Mouse (Mus musculus) brain, embryonic 14.5 days (tissue): ENCODE measurements around the gene Srp54a.

Experiments
- CTCF ChIP-seq: fragments of 200-500 bp; IDR thresholded peaks from 2 replicates; pipeline ENCODE4 v1.5.1; 2012; ENCODE audit warnings: inconsistent platforms, mild to moderate bottlenecking, moderate library complexity, borderline replicate concordance; ENCODE audit not compliant: insufficient read depth, insufficient read length; ENCODE audit errors: extremely low read depth
- POLR2A ChIP-seq: fragments of 200-500 bp; IDR thresholded peaks from 2 replicates; pipeline ENCODE4 v1.6.1; 2012; ENCODE audit warnings: mild to moderate bottlenecking, inconsistent platforms, borderline replicate concordance; ENCODE audit not compliant: poor library complexity, insufficient read depth, insufficient read length, severe bottlenecking; ENCODE audit errors: extremely low read depth

DNA sequence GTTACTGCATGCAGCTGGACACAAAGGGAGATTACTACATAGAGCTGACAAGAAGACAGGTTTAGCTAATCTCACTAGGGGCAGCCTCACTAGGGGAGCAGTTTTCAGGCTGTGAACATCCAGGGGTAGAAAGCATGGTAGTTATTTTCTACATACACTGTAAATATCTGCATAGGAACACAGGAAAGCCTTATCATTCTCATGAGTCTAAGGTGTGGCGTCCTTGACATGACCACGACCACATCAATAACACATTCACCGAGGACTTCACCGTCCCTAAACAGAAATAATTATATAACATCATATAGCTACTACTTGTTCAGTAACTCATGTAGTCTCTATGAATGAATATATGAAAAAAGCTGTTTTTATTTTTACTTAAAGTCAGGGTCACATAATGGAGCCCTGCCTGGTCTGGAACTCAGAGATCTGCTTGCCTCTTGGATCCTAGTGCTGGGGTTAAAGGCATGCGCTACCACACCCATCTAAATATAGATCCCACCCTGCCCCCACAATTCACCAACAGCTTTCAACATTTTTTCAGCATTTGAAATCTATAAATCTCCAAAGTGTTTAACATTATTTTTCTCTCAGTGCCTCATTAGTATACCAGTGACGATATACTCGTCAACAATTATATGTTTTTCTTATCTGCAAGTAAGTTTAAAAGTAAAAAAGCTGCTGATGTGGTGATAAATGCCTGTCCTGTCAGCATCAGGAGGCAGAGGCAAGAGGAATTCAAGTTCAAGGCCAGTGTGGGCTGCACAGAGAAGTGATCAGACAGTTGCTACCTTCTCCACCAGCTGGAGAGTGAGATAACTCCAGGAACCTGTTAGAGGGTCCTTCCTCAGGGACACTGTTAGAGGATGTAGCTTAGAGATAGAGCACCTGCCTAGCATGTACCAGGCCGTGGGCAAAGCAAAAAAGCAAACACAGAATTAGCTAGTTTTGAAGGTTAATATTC, 28.6 kb upstream of the Srp54a start:
- TF ChIP-seq CTCF = no peak
- TF ChIP-seq POLR2A = no peak
